Mouse (Mus musculus) frontal cortex, postnatal 25 days (tissue): ENCODE data around the gene Erlin1.
A peak's percentile ranks its signal among the peaks of the same experiment; 100 is the strongest.

ENCODE experiments used
- DNase-seq, 2 experiments: peaks; one replicate each; pipeline ENCODE4 v3.0.0; 2022; ENCODE audit warnings: low spot score in 2 of 2

The Erlin1 gene

DNA sequence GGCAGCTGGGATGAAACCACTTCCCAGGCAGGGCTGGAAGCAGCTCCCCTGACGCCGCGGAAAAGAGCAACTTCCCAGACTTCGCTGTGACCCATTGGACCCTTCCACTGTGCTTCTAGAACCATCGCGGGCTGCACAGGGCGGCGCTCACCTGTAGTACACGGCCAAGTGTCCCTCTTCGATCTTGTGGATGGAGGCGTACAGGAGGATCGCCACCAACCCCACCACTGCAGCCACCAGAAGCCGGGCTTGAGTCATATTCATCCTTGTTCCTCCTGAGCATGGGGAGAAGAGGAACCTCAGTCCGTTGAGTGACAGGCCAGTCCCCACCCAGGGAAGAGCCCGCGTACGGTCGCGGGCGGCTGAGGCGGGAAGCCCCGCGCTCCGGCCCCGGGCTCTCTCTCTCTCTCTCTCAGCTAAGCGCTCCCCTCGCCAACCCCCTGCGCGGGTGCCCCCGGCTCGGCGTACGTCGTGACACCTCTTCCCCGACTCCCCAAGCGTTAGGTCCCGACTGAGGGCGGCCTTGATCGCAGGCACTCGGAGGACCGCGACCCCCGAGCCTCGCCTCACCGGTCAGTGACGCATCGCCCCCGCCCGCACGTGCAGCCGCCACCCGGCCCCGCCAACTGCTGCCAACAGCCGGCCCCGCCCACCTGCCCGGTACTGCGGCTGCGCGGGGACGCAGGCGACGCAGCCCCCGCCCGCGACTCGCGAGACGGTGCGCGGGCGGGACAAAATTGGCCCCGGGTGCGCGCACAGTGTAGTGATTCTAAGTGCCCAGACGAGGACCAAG lies at the start of gene Erlin1:
Gene Erlin1, minus strand, starts transcription at position 665 of the 793 bp plus-strand sequence.
- peak; percentile 80 to 86 for DNase-seq

DNA sequence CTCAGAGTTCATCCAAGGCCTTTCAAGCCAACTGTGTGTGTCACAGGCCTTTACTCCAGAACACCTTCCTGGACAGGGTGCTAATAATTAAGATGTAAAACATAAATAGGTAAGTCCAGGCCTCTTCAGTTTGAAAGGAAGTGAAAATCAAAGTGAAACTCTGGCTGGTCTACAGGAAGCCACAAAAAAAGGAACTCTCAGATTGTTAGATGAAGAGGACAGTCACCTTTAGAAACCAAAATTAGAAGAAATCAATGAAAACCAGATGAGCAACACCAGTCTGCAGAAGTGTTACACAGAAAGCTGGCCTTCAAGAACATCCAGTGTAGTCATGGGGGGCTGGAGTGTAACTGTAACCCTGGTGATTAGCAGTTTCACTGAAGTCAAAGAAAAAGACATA lies 48.2 kb upstream of the Erlin1 start:
- no peak for DNase-seq

DNA sequence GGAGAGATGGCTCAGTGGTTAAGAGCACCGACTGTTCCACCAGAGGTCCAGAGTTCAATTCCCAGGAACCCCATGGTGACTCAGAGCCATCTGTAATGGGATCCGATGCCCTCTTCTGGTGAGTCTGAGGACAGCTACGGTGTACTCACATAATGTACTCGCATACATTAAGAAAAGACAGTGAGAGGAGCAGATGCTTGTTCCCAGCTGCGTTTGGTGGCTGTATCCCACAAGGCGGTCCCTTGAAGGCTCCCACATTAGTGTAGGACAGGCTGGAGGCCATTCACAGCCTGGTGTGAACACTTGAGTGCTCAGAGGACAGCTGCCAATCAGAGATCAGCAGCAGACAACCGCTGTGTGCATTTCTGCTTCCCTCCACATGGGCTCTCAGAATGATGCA lies 42.1 kb upstream of the Erlin1 start:
- no peak for DNase-seq

DNA sequence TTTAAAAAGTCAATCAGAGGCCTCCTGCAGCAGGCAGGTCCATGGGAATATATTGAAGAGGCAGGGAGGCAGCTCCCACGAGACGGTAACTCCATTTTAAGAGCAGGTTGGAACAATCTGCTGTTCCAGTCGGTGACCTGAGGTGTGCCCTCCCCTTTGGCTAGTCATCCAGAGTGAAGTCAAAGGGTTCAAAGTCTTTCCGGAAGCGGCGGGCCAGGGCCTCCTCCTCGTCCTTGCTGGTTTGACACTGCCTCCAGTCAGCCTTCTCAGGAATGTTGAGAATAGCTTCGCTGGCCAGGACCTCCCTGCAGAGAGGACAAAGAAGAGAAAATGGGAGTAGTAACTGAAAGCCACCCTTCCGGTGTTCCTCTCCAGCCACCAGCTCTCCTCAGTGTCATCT lies 40.8 kb upstream of the Erlin1 start:
- no peak for DNase-seq

DNA sequence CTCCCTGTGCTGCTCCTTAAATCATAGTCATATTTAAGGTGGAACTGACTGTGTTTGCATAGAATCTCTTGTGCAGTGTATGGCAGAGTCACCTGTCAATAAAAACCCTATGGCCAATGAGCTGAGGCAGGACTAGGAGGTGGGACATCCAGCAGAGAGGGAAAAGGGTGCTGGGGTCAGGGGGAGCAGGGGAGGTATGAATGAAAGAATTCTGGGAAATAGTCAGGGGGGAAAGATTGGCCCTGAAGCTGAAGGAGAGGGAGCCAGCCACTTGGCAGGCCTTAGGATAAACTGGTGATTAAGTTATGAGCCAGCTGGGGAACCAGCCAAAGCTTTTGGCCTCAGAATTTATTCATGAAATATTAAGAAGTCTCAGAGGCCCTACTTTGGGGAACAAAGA lies 39.4 kb upstream of the Erlin1 start:
- no peak for DNase-seq

DNA sequence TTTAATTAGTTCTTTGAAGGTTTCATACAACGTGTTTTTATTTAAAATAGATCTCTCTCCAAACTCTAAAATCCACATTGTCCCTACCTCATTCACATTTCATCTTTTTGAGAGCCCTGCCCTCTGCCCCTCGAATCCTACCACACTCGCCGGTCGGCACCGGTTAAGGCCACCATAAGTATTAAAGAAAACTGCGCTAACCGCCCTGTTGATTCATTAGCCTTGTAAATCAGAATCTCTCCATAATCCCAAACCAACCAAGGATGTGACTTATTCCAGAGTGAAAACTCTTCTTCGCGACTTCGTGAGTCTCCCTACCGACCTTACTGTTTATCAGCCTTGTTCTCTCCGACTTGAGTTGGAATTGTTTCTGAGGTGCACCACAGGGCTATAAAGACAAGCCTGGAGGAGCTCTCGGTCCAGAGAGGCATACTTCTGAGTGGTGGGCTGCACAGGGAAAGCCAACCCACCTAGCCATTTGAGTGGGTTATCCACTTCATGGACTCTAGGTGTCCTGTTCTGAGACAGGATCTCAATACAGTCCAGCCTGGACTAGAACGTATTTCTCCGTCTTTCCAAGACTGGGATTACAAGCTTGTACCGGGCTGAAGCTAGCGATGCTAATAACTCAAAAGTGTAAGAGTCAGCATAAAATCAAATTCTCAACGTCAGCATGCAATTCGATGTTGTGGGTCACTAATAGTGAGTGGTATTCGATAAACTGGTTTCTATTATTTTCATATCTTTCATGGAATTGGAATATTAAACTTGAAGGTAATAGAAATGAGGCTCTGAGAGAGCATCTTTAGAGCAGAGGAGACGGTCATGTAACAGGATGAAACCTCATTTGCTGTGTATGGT lies 38.3 kb upstream of the Erlin1 start:
- DNase-seq, result no peak

DNA sequence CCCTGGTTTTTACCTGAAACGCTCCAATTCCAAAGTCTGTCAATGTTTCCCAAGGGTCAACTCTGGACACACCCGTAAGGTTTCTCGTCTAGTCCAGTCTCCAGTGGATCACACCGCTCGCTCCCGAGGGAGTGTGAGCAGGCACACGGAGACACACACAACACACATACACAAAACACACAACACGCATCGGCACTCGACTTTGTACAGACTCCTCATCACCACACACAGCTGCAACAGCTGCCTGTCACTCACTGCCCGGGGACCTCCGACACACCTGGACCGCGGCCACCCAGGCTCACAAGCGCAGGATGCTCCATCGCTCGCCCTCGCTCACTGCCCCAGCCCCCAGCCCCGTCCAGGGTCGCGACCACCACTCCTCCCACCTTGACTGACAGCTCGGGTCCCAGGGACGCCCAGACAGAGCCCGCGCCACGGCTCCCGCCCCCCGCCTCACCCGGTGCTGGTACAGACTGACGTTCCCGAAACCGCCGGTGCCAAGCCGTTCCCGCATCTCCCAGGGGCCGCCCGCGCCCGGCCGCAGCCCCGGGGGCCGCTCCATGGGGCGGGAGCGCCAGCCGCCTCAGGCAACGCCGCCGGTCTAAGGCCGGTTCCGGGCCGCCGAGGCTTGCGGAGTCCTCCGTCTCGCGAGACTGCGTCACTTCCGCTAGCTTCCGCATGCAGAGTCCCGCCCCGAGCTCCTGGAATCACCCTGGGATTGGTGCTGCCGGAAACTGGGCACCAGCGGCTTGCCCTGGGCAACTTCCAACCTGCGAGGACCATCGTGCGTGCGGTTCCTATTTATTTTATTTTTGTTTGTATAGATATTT lies 37.5 kb upstream of the Erlin1 start, which contains the start of gene Chuk:
Gene Chuk, minus strand, starts transcription at position 650 of the 830 bp plus-strand sequence.
- peak; percentile 89 to 92 for DNase-seq

DNA sequence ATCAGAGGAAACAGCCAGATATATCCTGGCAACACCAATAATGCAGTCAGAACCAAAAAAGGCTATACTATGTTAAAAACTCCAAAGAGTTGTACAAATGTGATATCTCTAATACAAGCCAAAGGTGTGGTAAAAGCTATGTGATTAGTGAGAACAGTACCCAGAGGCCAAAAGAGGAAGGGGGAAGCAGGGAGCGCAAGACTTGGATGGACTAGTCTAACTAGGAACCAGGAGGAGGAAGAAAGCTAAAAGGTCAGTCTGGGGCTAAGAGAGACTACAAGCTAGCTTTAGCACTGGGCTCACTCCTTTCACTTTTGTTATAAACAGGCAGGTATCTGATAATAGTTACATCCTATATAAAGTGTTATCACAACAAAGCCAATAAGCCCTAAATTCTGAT lies 34.8 kb upstream of the Erlin1 start:
- no peak for DNase-seq

DNA sequence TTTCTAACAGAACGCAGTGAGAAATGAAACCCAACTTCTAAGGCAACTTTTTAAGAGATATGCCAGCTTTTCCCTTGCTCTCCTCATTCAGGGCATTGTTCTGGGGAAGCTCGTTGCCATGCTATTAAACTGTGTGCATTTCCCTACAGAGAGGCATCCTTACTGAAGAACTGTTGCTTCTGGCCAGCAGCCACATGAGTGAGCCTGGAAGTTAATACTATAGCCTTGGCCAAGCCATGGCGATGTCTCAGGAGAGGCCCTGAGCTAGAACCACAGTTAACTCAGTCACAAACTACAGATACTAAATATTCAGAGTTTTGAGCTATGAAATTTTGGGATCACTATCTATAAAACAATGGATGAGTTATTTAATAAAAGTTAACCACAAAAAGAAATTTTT lies 33.4 kb upstream of the Erlin1 start:
- no peak for DNase-seq

DNA sequence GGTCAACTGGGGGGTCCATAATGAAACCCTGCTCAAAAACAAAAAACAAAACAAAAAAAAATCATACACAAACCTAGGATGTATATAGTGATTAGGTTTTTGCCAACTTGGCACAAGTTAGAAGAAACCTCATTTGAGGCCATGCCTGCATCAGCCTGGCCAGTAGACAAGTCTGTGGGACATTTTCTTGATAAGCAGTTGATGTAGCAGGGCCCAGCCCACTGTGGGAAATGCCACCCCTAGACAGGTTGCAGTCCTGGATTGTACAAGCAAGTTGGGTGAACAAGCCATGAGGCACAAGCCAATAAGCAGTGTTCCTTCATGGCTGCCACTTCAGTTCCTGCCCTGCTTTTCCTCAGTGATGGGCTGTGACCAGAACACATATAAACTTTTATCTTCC lies 31.3 kb upstream of the Erlin1 start:
- no peak for DNase-seq

DNA sequence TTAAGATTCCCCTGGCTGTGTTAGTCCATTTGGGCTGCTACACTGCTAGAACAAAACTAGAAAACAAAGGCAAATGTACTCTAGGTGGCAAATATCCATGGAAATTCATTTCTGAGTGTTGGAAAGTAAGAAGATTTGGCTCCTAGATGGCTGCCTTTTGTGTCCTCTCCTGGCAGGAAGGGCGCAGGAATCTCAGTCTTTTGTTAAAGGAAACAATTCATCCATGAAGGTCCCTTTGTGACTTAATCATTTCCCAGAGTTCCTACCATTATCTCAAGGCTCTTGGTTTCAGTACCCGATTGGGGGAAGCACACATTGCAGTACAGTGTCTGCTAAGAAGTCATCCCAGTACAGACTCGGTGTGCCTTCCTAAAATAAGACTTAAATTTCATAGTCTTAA lies 16.7 kb upstream of the Erlin1 start:
- no peak for DNase-seq

DNA sequence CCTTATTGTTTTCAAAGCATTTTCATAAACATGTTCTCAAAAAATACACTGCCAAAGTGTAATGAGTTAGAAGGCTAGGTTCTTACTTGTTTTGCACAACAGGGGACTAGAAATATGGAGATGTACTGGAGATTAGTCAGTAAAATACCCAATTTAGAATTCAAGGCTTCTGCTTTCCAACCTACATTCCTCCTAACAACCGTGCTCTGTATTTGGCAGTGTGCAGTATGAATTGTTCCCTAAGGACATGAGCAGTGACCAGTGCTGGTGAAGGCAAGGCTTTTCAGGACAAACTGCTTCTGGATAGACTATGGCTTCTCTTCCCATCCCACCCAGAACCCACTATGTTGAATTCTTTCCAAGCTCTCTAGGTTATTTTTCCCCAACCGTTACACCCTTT lies 11.3 kb upstream of the Erlin1 start:
- no peak for DNase-seq

DNA sequence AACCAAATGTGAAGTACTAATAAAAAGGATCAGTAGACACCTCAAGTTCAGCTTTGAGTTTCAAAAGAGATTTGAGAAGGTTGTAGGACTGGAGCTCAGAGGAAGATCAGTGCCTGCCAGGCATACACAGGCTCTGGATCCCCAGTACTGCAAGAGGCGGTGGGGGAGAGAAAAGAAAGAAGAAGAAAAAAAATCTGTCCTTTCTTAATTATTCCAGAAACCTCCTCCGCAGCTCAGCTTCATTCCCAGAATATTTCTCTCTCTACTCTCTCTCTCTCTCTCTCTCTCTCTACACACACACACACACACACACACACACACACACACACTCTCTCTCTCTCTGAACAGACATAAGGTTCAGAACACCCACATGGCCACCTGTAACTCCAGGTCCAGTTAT lies 10.4 kb upstream of the Erlin1 start:
- no peak for DNase-seq

DNA sequence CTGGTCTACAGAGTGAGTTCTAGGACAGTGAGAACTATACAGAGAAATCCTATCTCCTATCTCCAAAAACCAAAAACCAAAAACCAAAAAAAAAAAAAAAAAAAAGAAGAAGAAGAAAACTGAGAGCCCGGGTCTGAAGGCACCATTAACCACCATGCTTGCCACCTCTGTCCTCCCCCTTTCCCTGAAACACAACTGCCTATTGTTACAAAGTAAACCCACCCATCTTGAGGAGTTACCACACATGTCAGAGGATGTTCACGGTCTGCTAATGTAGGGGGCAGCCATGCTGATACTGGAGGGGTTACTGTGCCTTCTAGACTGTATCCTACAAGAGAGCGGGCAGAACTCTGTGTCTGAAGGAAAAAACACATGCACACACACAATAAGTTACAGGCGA lies 7.4 kb upstream of the Erlin1 start:
- no peak for DNase-seq

DNA sequence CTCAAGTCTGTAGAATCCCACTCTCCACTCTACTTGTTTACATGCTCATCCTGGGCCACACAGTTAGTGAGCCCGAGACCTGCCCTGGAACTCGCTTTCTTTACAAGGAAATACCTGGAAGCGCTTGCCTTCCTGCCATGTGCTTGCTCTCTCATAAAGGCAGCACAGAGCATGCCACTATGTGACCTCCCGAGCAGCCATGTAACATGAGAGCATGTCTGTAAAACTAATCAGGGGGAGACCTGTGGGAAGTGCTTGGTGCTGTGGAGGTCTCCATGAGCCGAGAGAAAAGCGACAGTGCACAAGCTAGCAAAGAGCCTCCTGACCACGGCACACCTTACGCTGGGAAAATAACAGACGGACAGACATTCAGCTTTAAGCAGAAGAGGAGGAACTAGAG lies 6.9 kb upstream of the Erlin1 start:
- DNase-seq, result no peak

DNA sequence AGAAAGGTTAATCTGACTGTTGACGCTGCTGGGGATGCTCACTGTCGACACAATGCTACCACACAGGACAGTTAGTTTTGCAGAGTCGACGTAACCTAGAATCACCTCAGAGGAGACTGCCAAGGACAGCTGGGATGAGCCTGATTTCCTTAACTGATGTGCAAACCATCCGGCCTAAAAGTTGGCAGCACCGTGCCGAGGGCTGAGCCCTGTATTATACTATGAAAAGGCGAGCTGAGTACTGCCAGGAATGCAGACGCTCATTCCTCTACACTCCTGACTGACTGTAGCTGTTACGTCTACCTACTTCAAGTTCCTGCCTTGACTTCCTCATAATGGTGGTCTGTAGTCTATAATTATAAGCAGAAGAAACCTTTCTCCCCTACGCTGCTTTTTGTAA lies 5.4 kb upstream of the Erlin1 start:
- no peak for DNase-seq

DNA sequence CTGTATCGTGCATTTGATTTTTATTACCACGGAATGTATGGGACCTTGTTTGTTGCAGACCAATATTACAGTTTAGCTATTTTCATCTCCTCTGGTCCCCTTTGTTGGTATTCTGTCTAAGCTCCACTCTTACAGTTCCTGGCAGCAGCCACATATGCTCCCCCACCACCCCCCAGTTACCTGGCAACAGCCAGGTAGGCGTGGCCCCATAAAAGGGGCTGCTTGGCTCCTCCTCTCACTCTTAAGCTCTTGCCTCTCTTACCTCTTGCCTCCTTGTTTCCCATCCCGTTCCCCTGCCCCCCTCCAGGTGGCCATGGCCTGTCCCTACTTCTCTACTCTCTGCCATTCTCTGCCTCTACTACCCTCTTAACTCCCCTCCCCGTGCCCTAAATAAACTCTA lies 1.6 kb upstream of the Erlin1 start:
- no peak for DNase-seq

DNA sequence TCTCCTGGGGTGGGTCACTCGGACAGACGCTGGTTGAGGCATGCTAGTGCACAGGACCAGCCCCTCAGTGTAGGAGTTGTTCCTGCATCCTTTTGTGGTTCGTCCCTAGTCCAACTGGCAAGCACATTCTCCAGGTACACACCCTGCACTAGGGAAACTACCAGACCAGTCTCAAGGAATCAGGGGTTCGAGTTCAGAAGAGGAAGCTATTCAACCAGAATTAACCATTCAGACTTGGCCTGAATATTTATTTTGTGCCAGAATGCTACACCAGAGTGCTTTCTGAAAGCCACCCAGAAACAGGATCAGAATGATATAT lies 288 bp upstream of the Erlin1 start:
- no peak for DNase-seq

DNA sequence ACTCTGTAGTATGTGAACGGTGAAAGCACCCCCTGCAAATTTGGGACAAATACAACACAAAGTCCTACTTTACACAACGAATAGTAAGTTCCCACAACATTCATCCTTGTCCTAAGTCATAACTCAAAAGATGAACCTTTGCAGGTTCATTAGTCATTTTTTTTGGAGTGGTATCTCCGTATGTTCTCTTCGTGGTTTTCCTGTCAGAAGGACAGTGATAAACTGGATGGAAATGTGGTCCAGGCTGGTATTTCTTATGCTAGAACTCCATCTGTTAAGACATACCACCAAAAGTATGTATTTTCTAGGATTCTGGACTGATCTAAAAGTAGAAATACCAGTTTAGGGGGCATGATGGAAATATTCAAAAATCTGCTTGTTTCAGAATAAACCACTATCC lies 1.4 kb downstream of the Erlin1 start:
- no peak for DNase-seq

DNA sequence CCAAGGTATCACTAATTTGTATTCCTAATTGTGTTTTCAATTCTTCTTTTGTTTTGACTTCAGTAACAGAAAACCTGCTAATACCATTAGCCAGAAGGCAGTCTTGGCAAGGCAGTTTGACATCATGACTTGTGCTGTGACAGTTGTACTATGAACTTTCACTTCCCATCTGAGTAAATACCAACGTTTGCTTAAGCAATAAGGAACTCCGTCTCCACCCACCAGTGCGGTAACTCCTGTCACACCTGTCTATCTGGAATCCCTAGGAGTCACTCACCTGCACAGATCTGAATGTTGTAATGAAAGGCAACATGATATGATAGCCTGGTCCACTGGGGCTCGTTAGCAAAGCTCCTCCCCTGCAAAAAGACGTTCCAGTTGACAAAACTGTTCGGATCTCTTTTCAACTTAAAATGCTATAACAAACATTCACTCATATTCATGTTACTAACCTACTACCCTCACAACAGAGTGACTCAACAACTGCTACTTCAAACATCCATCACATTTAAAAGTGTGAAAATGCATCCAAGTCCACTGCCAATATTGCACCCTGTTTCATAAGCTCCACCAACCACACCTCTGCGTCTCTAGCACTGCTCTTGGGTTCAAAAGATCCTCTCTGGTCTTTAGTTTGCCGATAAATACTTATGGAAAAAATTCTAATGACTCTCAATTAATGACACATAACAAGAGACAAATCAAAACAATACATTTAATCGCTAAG lies 2.1 kb downstream of the Erlin1 start:
- no peak for DNase-seq

DNA sequence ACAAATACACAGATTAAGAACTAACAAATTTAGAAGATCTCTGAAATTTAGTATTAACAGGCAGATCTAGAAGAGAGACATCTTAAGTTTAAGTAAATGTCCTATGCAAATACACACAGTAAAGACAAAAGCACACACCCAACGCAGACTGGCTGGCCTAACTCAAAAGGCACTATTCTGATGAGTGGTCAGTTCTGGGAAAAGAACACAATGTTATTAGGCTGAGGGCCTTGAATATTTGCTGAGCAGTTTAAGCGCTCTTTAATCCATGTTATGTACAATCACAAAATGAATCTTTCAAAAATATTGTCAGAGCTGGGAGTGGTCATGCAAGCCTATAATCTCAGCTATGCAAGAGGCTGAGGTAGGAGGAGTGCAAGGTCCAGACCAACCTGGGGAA lies 4.9 kb downstream of the Erlin1 start:
- DNase-seq, result no peak

DNA sequence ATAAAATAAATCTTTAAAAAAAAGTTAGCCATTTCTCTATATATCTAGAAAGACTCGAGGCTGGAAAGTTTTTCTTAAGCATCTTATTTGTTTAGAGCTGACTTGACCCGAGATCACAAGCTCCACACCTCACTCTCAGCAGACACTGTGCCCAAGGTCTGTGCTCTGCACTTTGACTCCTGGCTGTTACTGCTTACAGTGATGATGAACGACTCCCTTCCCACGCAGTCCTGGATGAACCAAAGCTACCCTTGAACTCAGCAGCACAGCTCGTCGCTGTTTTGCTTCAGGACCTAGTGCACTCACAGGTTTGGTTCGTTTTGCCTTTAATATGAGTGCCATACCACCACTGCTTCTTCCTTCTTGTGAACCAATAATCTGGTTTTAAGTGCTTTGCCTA lies 5.8 kb downstream of the Erlin1 start:
- no peak for DNase-seq
